Mouse (Mus musculus) small intestine, adult 2 months (tissue): Measurements from ENCODE around the gene Mapk8.

ENCODE experiments used
- CTCF ChIP-seq: fragments of 200-500 bp; IDR thresholded peaks from 2 replicates; pipeline ENCODE4 v1.5.1; 2012; ENCODE audit warnings: low read depth, mild to moderate bottlenecking, control low read depth, inconsistent platforms, low read length, moderate library complexity, mixed read lengths; ENCODE audit not compliant: insufficient replicate concordance, insufficient read length; ENCODE audit errors: extremely low read depth
- POLR2A ChIP-seq: fragments of 200-500 bp; IDR thresholded peaks from 2 replicates; pipeline ENCODE4 v1.6.1; 2012; ENCODE audit warnings: low read depth, mild to moderate bottlenecking, control low read depth, inconsistent platforms, low read length, moderate library complexity

GRCm38 (mm10) chr14:33487805-33488550 lies 41.0 kb upstream of the Mapk8 start:
- TF ChIP-seq CTCF (no peak), POLR2A (no peak)
